Mouse (Mus musculus): ENCODE results near the gene Znrf1.

DNA sequence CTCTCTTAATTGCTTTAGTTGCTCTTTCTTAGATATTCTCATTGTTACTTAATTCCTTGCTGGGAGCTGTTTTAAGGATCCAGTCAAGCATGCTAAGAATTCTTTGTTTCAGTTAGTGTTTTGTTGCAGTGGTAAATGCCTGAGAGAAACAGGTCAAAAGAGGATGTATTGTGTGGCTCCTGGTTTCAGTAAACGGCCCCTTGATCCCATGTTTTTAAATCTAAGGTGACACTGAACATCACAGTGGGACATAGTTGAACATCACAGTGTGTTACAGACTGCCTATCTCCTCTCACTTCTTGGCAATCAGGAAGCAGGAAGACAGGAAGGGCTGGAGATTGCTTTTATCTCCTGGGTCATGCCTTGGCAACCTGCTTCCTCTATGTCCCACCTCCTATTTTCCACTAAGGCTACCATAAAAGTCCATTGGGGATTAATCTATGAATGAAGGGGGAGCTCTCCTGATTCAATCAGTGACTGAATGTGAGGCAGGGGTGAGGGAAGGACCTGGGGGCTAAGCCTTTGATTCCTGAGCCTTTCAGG, 121.5 kb downstream of the Znrf1 start:
- TF ChIP-seq CTCF (IDR thresholded peaks at IDR 0.05; ENCODE audit: extremely low read depth, insufficient read length, insufficient replicate concordance, low read depth, low read length) (no peak), POLR2A (IDR thresholded peaks at IDR 0.05; ENCODE audit: low read depth, low read length) (no peak)

Data from small intestine, adult 2 months (tissue).